Mouse (Mus musculus) ES-E14 (cell line): ENCODE data around the gene Apbb1ip. TPM values are rescaled to one million over a fixed set of nuclear protein-coding genes. Genes with fewer than 3 reads are reported as not detected.

Source experiments
- DNase-seq: peaks from one replicate; pipeline ENCODE4 v3.0.0-alpha.2; 2013; ENCODE audit warnings: low read depth, low spot score
- H3K27ac ChIP-seq: 2 replicates; pipeline ENCODE4 v1.5.1; 2012; ENCODE audit warnings: low read depth, mild to moderate bottlenecking, low read length, moderate library complexity, mixed read lengths; ENCODE audit not compliant: poor library complexity, insufficient read depth, severe bottlenecking
- H3K36me3 ChIP-seq: 2 replicates; pipeline ENCODE4 v1.6.1; 2012; ENCODE audit warnings: mild to moderate bottlenecking, low read length, moderate library complexity, mixed read lengths; ENCODE audit not compliant: control insufficient read depth, poor library complexity, insufficient read depth, severe bottlenecking
- H3K4me1 ChIP-seq, 2 experiments: fragments of 150-350 bp in 1 of 2; sonication (generic) in 1 of 2; 2 replicates each; pipeline ENCODE4 v1.6.1; 2012; ENCODE audit warnings: low read length in 2 of 2, mild to moderate bottlenecking in 1 of 2, mixed read lengths in 1 of 2; ENCODE audit not compliant: control insufficient read depth in 2 of 2, insufficient read depth in 2 of 2, poor library complexity in 1 of 2
- H3K4me3 ChIP-seq, 2 experiments: fragments of 150-350 bp in 1 of 2; sonication (generic) in 1 of 2; 2 replicates each; pipeline ENCODE4 v1.5.1; 2012; ENCODE audit warnings: low read length in 2 of 2, low read depth in 1 of 2, mild to moderate bottlenecking in 1 of 2, mixed read lengths in 1 of 2; ENCODE audit not compliant: insufficient read depth in 1 of 2, poor library complexity in 1 of 2, severe bottlenecking in 1 of 2
- H3K9ac ChIP-seq: 2 replicates; pipeline ENCODE4 v1.6.1; 2012; ENCODE audit warnings: low read depth, mild to moderate bottlenecking, low read length, mixed read lengths; ENCODE audit not compliant: poor library complexity, insufficient read depth, severe bottlenecking
- H3K9me3 ChIP-seq: fragments of 150-350 bp; sonication (generic); 2 replicates; pipeline ENCODE4 v1.6.1; 2012; ENCODE audit warnings: low read depth, mild to moderate bottlenecking, low read length; ENCODE audit not compliant: control insufficient read depth, insufficient read depth
- CHD2 ChIP-seq: IDR thresholded peaks from 2 replicates; pipeline ENCODE4 v1.6.1; 2014; ENCODE audit warnings: mild to moderate bottlenecking, low read depth, low read length, inconsistent platforms
- HCFC1 ChIP-seq: IDR thresholded peaks from 2 replicates; pipeline ENCODE4 v1.6.1; 2012; ENCODE audit warnings: low read length, inconsistent platforms, borderline replicate concordance; ENCODE audit not compliant: insufficient read depth
- MAFK ChIP-seq: IDR thresholded peaks from 2 replicates; pipeline ENCODE4 v1.6.1; 2014; ENCODE audit warnings: mild to moderate bottlenecking, low read depth, low read length, inconsistent platforms; ENCODE audit not compliant: insufficient read depth
- ZC3H11A ChIP-seq: IDR thresholded peaks from 2 replicates; pipeline ENCODE4 v1.6.1; 2012; ENCODE audit warnings: low read depth, mild to moderate bottlenecking, inconsistent platforms, low read length, borderline replicate concordance
- ZNF384 ChIP-seq: IDR thresholded peaks from 2 replicates; pipeline ENCODE4 v1.6.1; 2012; ENCODE audit warnings: low read depth, low read length, inconsistent platforms
- in situ Hi-C, 2 experiments: fragments of 600-800 bp; cut with MboI; formaldehyde crosslinking; loops; one replicate each; pipeline ENCODE4 v1.15.1; 2025; ENCODE audit warnings: low sequenced_read_pairs in 2 of 2, inconsistent platforms in 1 of 2; ENCODE audit not compliant: unreplicated experiment in 2 of 2
- total RNA-seq: library from RNA; depleted of rRNA; stranded (reverse); fragments of 300-350 nt; gene quantifications from 2 replicates; pipeline ENCODE4 v1.2.3, GENCODE M21; 2012

Gene Apbb1ip
- total RNA-seq, 1 experiment: 0.18 TPM

GRCm38 (mm10) chr2:22764774-22765387 lies 9.0 kb upstream of the Apbb1ip start:
- no peaks in the 10 kb centered on the region for H3K9me3 ChIP-seq
- no peak overlapping the region for H3K27ac ChIP-seq
- no peaks in the 10 kb centered on the region for H3K4me1 ChIP-seq
- in situ Hi-C loops: no loop called here
- H3K36me3 ChIP-seq: no peaks in the 10 kb centered on the region
- TF ChIP-seq ZC3H11A: no peak
- no peak for TF ChIP-seq ZNF384
- TF ChIP-seq CHD2: no peak
- TF ChIP-seq HCFC1: no peak
- TF ChIP-seq MAFK: no peak
- no peak overlapping the region for H3K4me3 ChIP-seq
- no peak overlapping the region for H3K9ac ChIP-seq
- DNase-seq: no peak

- DNase-seq: no peak
- no peaks in the 10 kb centered on the region for H3K36me3 ChIP-seq
- no peaks in the 10 kb centered on the region for H3K9me3 ChIP-seq
- no peak overlapping the region for H3K4me3 ChIP-seq
- H3K27ac ChIP-seq: no peak overlapping the region
- H3K4me1 ChIP-seq: peaks cover 1 to 3% of the 10 kb centered on the region in 2 experiments; a peak in 1 of 4 replicates
- no peak overlapping the region for H3K9ac ChIP-seq
- TF ChIP-seq ZC3H11A: no peak
- TF ChIP-seq CHD2: no peak
- TF ChIP-seq MAFK: no peak
- TF ChIP-seq ZNF384: no peak
- TF ChIP-seq HCFC1: no peak
- in situ Hi-C loops: no loop called here
These were observed 2.6 kb upstream of the Apbb1ip start for GRCm38 (mm10) chr2:22771311-22771710.

- TF ChIP-seq MAFK: no peak
- TF ChIP-seq CHD2: no peak
- TF ChIP-seq ZC3H11A: no peak
- TF ChIP-seq HCFC1: no peak
- no peak for TF ChIP-seq ZNF384
- Histone ChIP-seq H3K4me3 (peak overlapping the region; percentile 43 to 59), H3K36me3 (no peaks in the 10 kb centered on the region), H3K4me1 (peaks cover 1 to 3% of the 10 kb centered on the region in 2 experiments; a peak in 1 of 4 replicates), H3K9me3 (no peaks in the 10 kb centered on the region), H3K27ac (no peak overlapping the region), H3K9ac (peak overlapping the region; percentile 26; the same call in 1 of the 2 replicates)
- in situ Hi-C loops: no loop called here
- DNase-seq: peak; percentile 26
These were observed 372 bp downstream of the Apbb1ip start for GRCm38 (mm10) chr2:22774181-22774751.

GRCm38 (mm10) chr2:22775213-22775612 lies 1.3 kb downstream of the Apbb1ip start:
- peaks cover 1 to 3% of the 10 kb centered on the region in 2 experiments; a peak in 1 of 4 replicates for H3K4me1 ChIP-seq
- H3K4me3 ChIP-seq: no peak overlapping the region
- H3K36me3 ChIP-seq: no peaks in the 10 kb centered on the region
- DNase-seq: no peak
- TF ChIP-seq MAFK (no peak), HCFC1 (no peak), ZC3H11A (no peak), ZNF384 (no peak), CHD2 (no peak)
- no peaks in the 10 kb centered on the region for H3K9me3 ChIP-seq
- H3K27ac ChIP-seq: no peak overlapping the region
- no peak overlapping the region for H3K9ac ChIP-seq
- in situ Hi-C loops: no loop called here
